Mouse (Mus musculus) neural tube, embryonic 15.5 days (tissue): ENCODE data around the gene Pirb. TPM values are rescaled to one million over a fixed set of nuclear protein-coding genes. Genes with fewer than 3 reads are reported as not detected.

Source experiments
- ATAC-seq: fragments of 200-750 bp; cut with Nextera tagmentation; 2 replicates; pipeline ENCODE4 v1.8.0; 2017; ENCODE audit warnings: mild to moderate bottlenecking, moderate TSS enrichment, moderate library complexity; ENCODE audit not compliant: low FRiP score
- H3K27ac ChIP-seq: fragments of 300-500 bp; sonication (generic); replicated peaks from 2 replicates; pipeline ENCODE4 v1.5.1; 2015; ENCODE audit warnings: mild to moderate bottlenecking, inconsistent platforms
- H3K27me3 ChIP-seq: fragments of 300-500 bp; sonication (generic); replicated peaks from 2 replicates; pipeline ENCODE4 v1.6.1; 2015; ENCODE audit warnings: inconsistent platforms
- H3K36me3 ChIP-seq: fragments of 300-500 bp; sonication (generic); 2 replicates; pipeline ENCODE4 v1.6.1; 2015; ENCODE audit warnings: inconsistent platforms
- H3K4me1 ChIP-seq: fragments of 300-500 bp; sonication (generic); 2 replicates; pipeline ENCODE4 v1.6.1; 2015; ENCODE audit warnings: inconsistent platforms
- H3K4me2 ChIP-seq: fragments of 300-500 bp; sonication (generic); 2 replicates; pipeline ENCODE4 v1.6.1; 2015; ENCODE audit warnings: inconsistent platforms, mild to moderate bottlenecking, moderate library complexity
- H3K4me3 ChIP-seq: fragments of 300-500 bp; sonication (generic); replicated peaks from 2 replicates; pipeline ENCODE4 v1.5.1; 2015; ENCODE audit warnings: mild to moderate bottlenecking, inconsistent platforms
- H3K9ac ChIP-seq: fragments of 300-500 bp; sonication (generic); replicated peaks from 2 replicates; pipeline ENCODE4 v1.6.1; 2015; ENCODE audit warnings: mild to moderate bottlenecking, inconsistent platforms
- H3K9me3 ChIP-seq: fragments of 300-500 bp; sonication (generic); replicated peaks from 2 replicates; pipeline ENCODE4 v1.6.1; 2016; ENCODE audit warnings: inconsistent platforms
- WGBS: fragments of 180-500 bp; shearing (Covaris S2); methylation state at CpG from one replicate; pipeline ENCODE4 v1.1.7; 2015; ENCODE audit warnings: mixed read lengths; 5-methylcytosine and 5-hydroxymethylcytosine counted together
- polyA plus RNA-seq: library from polyadenylated mRNA; unstranded; fragments of >200 nt; fragmentation: Nextera tagmentation; extraction: Ambion mirVana; gene quantifications from 2 replicates; pipeline ENCODE4 v1.2.1, GENCODE M21; 2015

Pirb gene
- polyA plus RNA-seq, 1 experiment from 2014 or later, result 0.51 TPM

- peak; percentile 41 for ATAC-seq
- H3K9ac ChIP-seq, result peak overlapping the region; percentile 66
- peak overlapping the region; percentile 84 for H3K27ac ChIP-seq
- H3K9me3 ChIP-seq, result no peaks in the 10 kb centered on the region
- H3K27me3 ChIP-seq, result no peaks in the 10 kb centered on the region
- peaks cover 32% of the 10 kb centered on the region for H3K36me3 ChIP-seq
- H3K4me1 ChIP-seq, result peaks cover 27% of the 10 kb centered on the region
- peak overlapping the region; percentile 68 for H3K4me2 ChIP-seq
- peak overlapping the region; percentile 68 for H3K4me3 ChIP-seq
- 30% methylated on average over 15 of the region's 15 CpGs for WGBS
Observed at GRCm38 (mm10) chr7:3664524-3665214, 55.5 kb downstream of the Pirb start.

Other genes with a start within 250 kb of the Pirb start
- 0.13 and 0.15 TPM in 2 replicates for gene Tarm1, start 217.8 kb downstream of the Pirb start, polyA plus RNA-seq
- gene Oscar, start 104.2 kb downstream of the Pirb start, polyA plus RNA-seq, result 0.38 and 0.84 TPM in 2 replicates
- 535 and 605 TPM in 2 replicates for gene Ndufa3, start 103.0 kb downstream of the Pirb start, polyA plus RNA-seq
- gene Tfpt, start 90.5 kb downstream of the Pirb start, polyA plus RNA-seq, result 34.6 and 39.7 TPM in 2 replicates
- 85.9 and 93.1 TPM in 2 replicates for gene Prpf31, start 90.4 kb downstream of the Pirb start, polyA plus RNA-seq
- gene Cnot3, start 75.1 kb downstream of the Pirb start, polyA plus RNA-seq, result 36.4 and 43.0 TPM in 2 replicates
- gene Leng1, start 54.6 kb downstream of the Pirb start, polyA plus RNA-seq, result 15.3 and 16.3 TPM in 2 replicates
- gene Tmc4, start 42.8 kb downstream of the Pirb start, polyA plus RNA-seq, result 5.6 and 17.2 TPM in 2 replicates
- 285 and 295 TPM in 2 replicates for gene Tsen34, start 27.5 kb downstream of the Pirb start, polyA plus RNA-seq
- gene Mboat7, start 26.9 kb downstream of the Pirb start, polyA plus RNA-seq, result 105 and 110 TPM in 2 replicates
- gene Rps9, start 16.4 kb downstream of the Pirb start, polyA plus RNA-seq, result 710 and 932 TPM in 2 replicates
- not detected in 2 replicates for gene Gm15448, start 105.3 kb upstream of the Pirb start, polyA plus RNA-seq
- gene Pira2, start 124.7 kb upstream of the Pirb start, polyA plus RNA-seq, result 0.29 TPM in 1 of 2 replicates, not detected in the other
- 0.09 TPM in 1 of 2 replicates, not detected in the other for gene Gm14548, start 177.7 kb upstream of the Pirb start, polyA plus RNA-seq
- 0.32 TPM in 1 of 2 replicates, not detected in the other for gene Lilra6, start 195.1 kb upstream of the Pirb start, polyA plus RNA-seq